33 mouse cellular contexts compared by ENCODE assay signal in genomic region chr7:78785906-78786305, GRCm38 (mm10). TPM values are rescaled to one million over a fixed set of nuclear protein-coding genes. Genes with fewer than 3 reads are reported as not detected.
DNase-seq lines count a peak whose midpoint lies in the region; ATAC-seq lines count a peak whose summit lies in the region.
"Had no signal": no experiment of that assay in that cellular context is flagged by ENCODE, and none has a peak within 500 bp of the region (broad histone marks: within the 10 kb centered on the region; RNA-seq: fewer than 3 reads in every experiment).

No protein-coding gene starts in this region.

- no peak overlapping the region for H3K4me2 ChIP-seq in hindbrain, embryonic 12.5 days (replicated peaks)
- H3K4me2 ChIP-seq in hindbrain, embryonic 11.5 days (replicated peaks; ENCODE audit: low read depth, low read length) = no peak overlapping the region
- H3K4me2 ChIP-seq in neural tube, embryonic 14.5 days (ENCODE audit: low read depth, low read length) = no peak overlapping the region
- H3K4me2 ChIP-seq in kidney, embryonic 14.5 days (replicated peaks; ENCODE audit: low read depth, low read length) = no peak overlapping the region
- H3K4me2 ChIP-seq: forebrain, embryonic 15.5 days; heart, embryonic 12.5 days; intestine, embryonic 15.5 days; limb, embryonic 15.5 days; liver, embryonic 13.5 days; stomach, embryonic 15.5 days had no signal

- no peaks in the 10 kb centered on the region for H3K9me3 ChIP-seq in hindbrain, embryonic 12.5 days (replicated peaks)
- no peaks in the 10 kb centered on the region for H3K9me3 ChIP-seq in hindbrain, embryonic 11.5 days (ENCODE audit: control insufficient read depth, low read length)
- H3K9me3 ChIP-seq in neural tube, embryonic 14.5 days (ENCODE audit: control insufficient read depth, low read length) = no peaks in the 10 kb centered on the region
- no peaks in the 10 kb centered on the region for H3K9me3 ChIP-seq in kidney, embryonic 14.5 days (ENCODE audit: control insufficient read depth, low read length)
- H3K9me3 ChIP-seq: forebrain, embryonic 15.5 days; G1E; heart, embryonic 12.5 days; intestine, embryonic 15.5 days; limb, embryonic 15.5 days; liver, embryonic 13.5 days; midbrain, embryonic 10.5 days; stomach, embryonic 15.5 days had no signal

- ATAC-seq in hindbrain, embryonic 12.5 days (ENCODE audit: low FRiP score) = no peak
- ATAC-seq in hindbrain, embryonic 11.5 days (ENCODE audit: low FRiP score) = no peak
- no peak for ATAC-seq in neural tube, embryonic 14.5 days (ENCODE audit: low read depth)
- no peak for ATAC-seq in kidney, embryonic 14.5 days (ENCODE audit: low FRiP score, low TSS enrichment)
- ATAC-seq: forebrain, embryonic 15.5 days; hindbrain, embryonic 16.5 days; intestine, embryonic 15.5 days; midbrain, embryonic 16.5 days; Patski had no signal

- no peak for DNase-seq in hindbrain, embryonic 11.5 days (ENCODE audit: low spot score)
- DNase-seq in neural tube, embryonic 10.5 days (ENCODE audit: extremely low spot score, low spot score) = no peak
- DNase-seq in adrenal gland, adult 8-10 months = peak; percentile 79
- peak; percentile 20 for DNase-seq in brain, adult 2 months (ENCODE audit: low read depth, low spot score)
- no peak for DNase-seq in frontal cortex, postnatal 36 days (ENCODE audit: low spot score in 2 of 2)
- DNase-seq: cerebellum, adult 2 months; cerebellum, postnatal 25 days; gastrocnemius, adult 2 months; heart, adult 2 months; heart, postnatal 4 days; kidney, adult 2 months; kidney, postnatal 4 days; liver, embryonic 13.5 days; lung, adult 18-20 months; lung, postnatal 10 days; retina, postnatal 1 day; right cerebral cortex, postnatal 25 days had no signal

- no peak overlapping the region for H3K4me3 ChIP-seq in hindbrain, embryonic 12.5 days
- no peak overlapping the region for H3K4me3 ChIP-seq in hindbrain, embryonic 11.5 days (ENCODE audit: low read depth, low read length)
- no peak overlapping the region for H3K4me3 ChIP-seq in neural tube, embryonic 14.5 days (ENCODE audit: low read depth, low read length)
- no peak overlapping the region for H3K4me3 ChIP-seq in kidney, embryonic 14.5 days (ENCODE audit: low read length)
- H3K4me3 ChIP-seq: forebrain, embryonic 15.5 days; gastrocnemius, adult 2 months; heart, adult 2 months; heart, embryonic 12.5 days; intestine, embryonic 15.5 days; limb, embryonic 15.5 days; liver, embryonic 13.5 days; midbrain, embryonic 10.5 days; myocyte; stomach, embryonic 15.5 days had no signal

- WGBS in hindbrain, embryonic 12.5 days = 77% methylated on average over 5 of the region's 5 CpGs
- 78% methylated on average over 5 of the region's 5 CpGs for WGBS in hindbrain, embryonic 11.5 days
- WGBS in neural tube, embryonic 14.5 days = 52% methylated on average over 5 of the region's 5 CpGs
- 80% methylated on average over 5 of the region's 5 CpGs for WGBS in kidney, embryonic 14.5 days

- H3K27ac ChIP-seq in hindbrain, embryonic 12.5 days = peak overlapping the region; percentile 35; the same call in 1 of the 2 replicates
- H3K27ac ChIP-seq in hindbrain, embryonic 11.5 days (ENCODE audit: low read depth, low read length) = no peak overlapping the region
- H3K27ac ChIP-seq in neural tube, embryonic 14.5 days (ENCODE audit: low read depth, low read length) = peak overlapping the region; percentile 44; the same call in 1 of the 2 replicates
- H3K27ac ChIP-seq in kidney, embryonic 14.5 days (ENCODE audit: low read depth, low read length) = no peak overlapping the region
- H3K27ac ChIP-seq: forebrain, embryonic 15.5 days; gastrocnemius, adult 2 months; heart, adult 2 months; intestine, embryonic 15.5 days; kidney, postnatal 0 days; limb, embryonic 15.5 days; liver, embryonic 13.5 days; macrophage; midbrain, embryonic 10.5 days; stomach, embryonic 15.5 days had no signal

- peaks cover 21% of the 10 kb centered on the region for H3K4me1 ChIP-seq in hindbrain, embryonic 12.5 days
- no peaks in the 10 kb centered on the region for H3K4me1 ChIP-seq in hindbrain, embryonic 11.5 days (replicated peaks; ENCODE audit: control insufficient read depth, insufficient read depth, low read length)
- peaks cover 9% of the 10 kb centered on the region for H3K4me1 ChIP-seq in neural tube, embryonic 14.5 days (ENCODE audit: control insufficient read depth, insufficient read depth, low read length)
- peaks cover 12% of the 10 kb centered on the region for H3K4me1 ChIP-seq in kidney, embryonic 14.5 days (ENCODE audit: control insufficient read depth, insufficient read depth, low read length)

- peaks cover 30% of the 10 kb centered on the region for H3K36me3 ChIP-seq in hindbrain, embryonic 12.5 days
- no peaks in the 10 kb centered on the region for H3K36me3 ChIP-seq in hindbrain, embryonic 11.5 days (ENCODE audit: control insufficient read depth, insufficient read depth, low read length)
- H3K36me3 ChIP-seq in neural tube, embryonic 14.5 days (ENCODE audit: control insufficient read depth, insufficient read depth, low read length) = peaks cover 16% of the 10 kb centered on the region
- H3K36me3 ChIP-seq in kidney, embryonic 14.5 days (ENCODE audit: control insufficient read depth, insufficient read depth, low read length) = peaks cover 23% of the 10 kb centered on the region

- 0 out of 2 replicates have a peak overlapping the region, but pooled peaks have one; percentile 23 for H3K9ac ChIP-seq in hindbrain, embryonic 12.5 days
- H3K9ac ChIP-seq in hindbrain, embryonic 11.5 days (ENCODE audit: low read depth, low read length) = no peak overlapping the region
- no peak overlapping the region for H3K9ac ChIP-seq in neural tube, embryonic 14.5 days (replicated peaks; ENCODE audit: low read depth, low read length)
- H3K9ac ChIP-seq in kidney, embryonic 14.5 days (ENCODE audit: low read depth, low read length) = no peak overlapping the region
- H3K9ac ChIP-seq: forebrain, embryonic 15.5 days; heart, embryonic 12.5 days; intestine, embryonic 15.5 days; limb, embryonic 15.5 days; liver, embryonic 13.5 days; stomach, embryonic 15.5 days had no signal

- H3K27me3 ChIP-seq in hindbrain, embryonic 12.5 days = no peaks in the 10 kb centered on the region
- no peaks in the 10 kb centered on the region for H3K27me3 ChIP-seq in hindbrain, embryonic 11.5 days (ENCODE audit: control insufficient read depth, insufficient read depth, low read length)
- no peaks in the 10 kb centered on the region for H3K27me3 ChIP-seq in neural tube, embryonic 14.5 days (ENCODE audit: control insufficient read depth, insufficient read depth, low read length)
- no peaks in the 10 kb centered on the region for H3K27me3 ChIP-seq in kidney, embryonic 14.5 days (ENCODE audit: control insufficient read depth, insufficient read depth, low read length)
- H3K27me3 ChIP-seq: forebrain, embryonic 15.5 days; heart, embryonic 12.5 days; intestine, embryonic 15.5 days; limb, embryonic 15.5 days; liver, embryonic 13.5 days; Patski; stomach, embryonic 15.5 days had no signal

RNA-seq across cellular contexts. Expression of gene Mrpl46, which starts 2.6 kb away (rescaled TPM):
- 57.3 and 59.3 TPM in 2 replicates for polyA plus RNA-seq in hindbrain, embryonic 12.5 days (2016; fragmentation: Nextera tagmentation; extraction: Ambion mirVana)
- polyA plus RNA-seq in hindbrain, embryonic 11.5 days (2014; fragmentation: Nextera tagmentation; extraction: Ambion mirVana) = 72.4 and 76.6 TPM in 2 replicates
- polyA plus RNA-seq in neural tube, embryonic 14.5 days (2014; fragmentation: Nextera tagmentation; extraction: Ambion mirVana) = 61.2 and 62.1 TPM in 2 replicates
- total RNA-seq in adrenal gland, adult 8-10 months (2022) = 10 to 100 TPM; 38.2 to 48.8 (median 42.7) TPM
- polyA plus RNA-seq in kidney, embryonic 14.5 days (2014; fragmentation: Nextera tagmentation; extraction: Ambion mirVana) = 71.8 and 85.4 TPM in 2 replicates

RNA-seq across cellular contexts. Expression of gene Mrps11, which starts 3.0 kb away (rescaled TPM):
- polyA plus RNA-seq in hindbrain, embryonic 12.5 days (2016; fragmentation: Nextera tagmentation; extraction: Ambion mirVana) = 64.0 and 64.2 TPM in 2 replicates
- polyA plus RNA-seq in hindbrain, embryonic 11.5 days (2014; fragmentation: Nextera tagmentation; extraction: Ambion mirVana) = 81.2 TPM in 2 replicates
- polyA plus RNA-seq in neural tube, embryonic 14.5 days (2014; fragmentation: Nextera tagmentation; extraction: Ambion mirVana) = 69.1 and 74.0 TPM in 2 replicates
- 100 to 1,000 TPM in 3 of 4 experiments, 10 to 100 TPM in 1; 97.6 to 162 (median 127) TPM for total RNA-seq in adrenal gland, adult 8-10 months (2022)
- 83.5 and 112 TPM in 2 replicates for polyA plus RNA-seq in kidney, embryonic 14.5 days (2014; fragmentation: Nextera tagmentation; extraction: Ambion mirVana)

RNA-seq across cellular contexts. Expression of gene Ntrk3, which starts 48.1 kb away (rescaled TPM):
- polyA plus RNA-seq in hindbrain, embryonic 12.5 days (2016; fragmentation: Nextera tagmentation; extraction: Ambion mirVana) = 9.3 and 9.9 TPM in 2 replicates
- 7.9 and 8.0 TPM in 2 replicates for polyA plus RNA-seq in hindbrain, embryonic 11.5 days (2014; fragmentation: Nextera tagmentation; extraction: Ambion mirVana)
- 38.6 and 38.8 TPM in 2 replicates for polyA plus RNA-seq in neural tube, embryonic 14.5 days (2014; fragmentation: Nextera tagmentation; extraction: Ambion mirVana)
- 10 to 100 TPM; 19.0 to 28.6 (median 26.5) TPM for total RNA-seq in adrenal gland, adult 8-10 months (2022)
- polyA plus RNA-seq in kidney, embryonic 14.5 days (2014; fragmentation: Nextera tagmentation; extraction: Ambion mirVana) = 4.6 and 5.1 TPM in 2 replicates
- polyA plus RNA-seq: G1E, macrophage had no signal

Comparison
In these comparisons a context has a peak if more than half of its experiments do, and no peak if none do; other contexts are left out.
1. H3K27ac ChIP-seq: peak in hindbrain, embryonic 12.5 days (single experiment) and neural tube, embryonic 14.5 days (single experiment); none in hindbrain, embryonic 11.5 days (single experiment) and kidney, embryonic 14.5 days (single experiment).
2. DNase-seq: peak in adrenal gland, adult 8-10 months (single experiment) and brain, adult 2 months (single experiment); none in hindbrain, embryonic 11.5 days (single experiment), neural tube, embryonic 10.5 days (single experiment) and frontal cortex, postnatal 36 days (0 of 2).